Mouse (Mus musculus) forebrain, embryonic 12.5 days (tissue): Measurements from ENCODE around the gene Kcne1. TPM values are rescaled to one million over a fixed set of nuclear protein-coding genes. Genes with fewer than 3 reads are reported as not detected.

Experiments
- ATAC-seq: fragments of 200-750 bp; cut with Nextera tagmentation; 2 replicates; pipeline ENCODE4 v1.8.0; 2017; ENCODE audit warnings: moderate TSS enrichment; ENCODE audit not compliant: low FRiP score
- H3K27ac ChIP-seq: fragments of 300-500 bp; sonication (generic); 2 replicates; pipeline ENCODE4 v1.5.1; 2016; ENCODE audit warnings: mild to moderate bottlenecking
- H3K27me3 ChIP-seq: fragments of 300-500 bp; sonication (generic); 2 replicates; pipeline ENCODE4 v1.6.1; 2016; ENCODE audit warnings: mild to moderate bottlenecking
- H3K36me3 ChIP-seq: fragments of 300-500 bp; sonication (generic); replicated peaks from 2 replicates; pipeline ENCODE4 v1.6.1; 2016; ENCODE audit warnings: mild to moderate bottlenecking
- H3K4me1 ChIP-seq: fragments of 300-500 bp; sonication (generic); 2 replicates; pipeline ENCODE4 v1.6.1; 2016
- H3K4me2 ChIP-seq: fragments of 300-500 bp; sonication (generic); 2 replicates; pipeline ENCODE4 v1.6.1; 2016; ENCODE audit warnings: mild to moderate bottlenecking, moderate library complexity
- H3K4me3 ChIP-seq: fragments of 300-500 bp; sonication (generic); replicated peaks from 2 replicates; pipeline ENCODE4 v1.5.1; 2016; ENCODE audit warnings: mild to moderate bottlenecking
- H3K9ac ChIP-seq: fragments of 300-500 bp; sonication (generic); 2 replicates; pipeline ENCODE4 v1.6.1; 2016; ENCODE audit warnings: mild to moderate bottlenecking
- H3K9me3 ChIP-seq: fragments of 300-500 bp; sonication (generic); 2 replicates; pipeline ENCODE4 v1.6.1; 2016
- WGBS: fragments of 180-500 bp; shearing (Covaris S2); methylation state at CpG from one replicate; pipeline ENCODE4 v1.1.7; 2016; 5-methylcytosine and 5-hydroxymethylcytosine counted together
- polyA plus RNA-seq: library from polyadenylated mRNA; unstranded; fragments of >200 nt; fragmentation: Nextera tagmentation; extraction: Ambion mirVana; gene quantifications from 2 replicates; pipeline ENCODE4 v1.2.1, GENCODE M21; 2016

Kcne1 gene
- polyA plus RNA-seq, 1 experiment from 2014 or later = 0.26 TPM

DNA sequence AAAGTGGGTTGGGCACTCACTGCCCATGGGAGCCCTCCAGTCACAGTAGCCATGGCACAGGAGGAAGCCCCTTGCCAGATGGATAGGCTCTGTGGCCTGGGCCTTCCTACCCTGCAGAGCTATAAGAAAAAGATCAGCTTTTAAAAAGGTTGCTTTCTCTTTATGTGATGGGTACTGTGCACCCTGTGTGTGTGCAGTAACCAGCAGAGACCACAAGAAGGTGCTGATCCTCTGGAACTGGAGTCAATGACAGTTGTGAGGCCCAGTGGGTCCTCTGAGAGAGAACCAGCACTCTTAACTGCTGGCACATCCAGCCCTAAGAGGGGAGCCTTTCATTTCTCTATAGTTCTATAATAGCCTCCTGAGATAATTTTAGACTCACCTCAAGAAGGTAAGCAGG, 24.1 kb upstream of the Kcne1 start:
- H3K36me3 ChIP-seq = no peaks in the 10 kb centered on the region
- H3K27me3 ChIP-seq = no peaks in the 10 kb centered on the region; the same call in 1 of the 2 replicates
- H3K4me2 ChIP-seq = no peak overlapping the region
- ATAC-seq = no peak
- H3K9ac ChIP-seq = no peak overlapping the region
- no peaks in the 10 kb centered on the region for H3K9me3 ChIP-seq
- H3K4me3 ChIP-seq = no peak overlapping the region
- H3K4me1 ChIP-seq = peaks cover 9% of the 10 kb centered on the region
- no peak overlapping the region for H3K27ac ChIP-seq

DNA sequence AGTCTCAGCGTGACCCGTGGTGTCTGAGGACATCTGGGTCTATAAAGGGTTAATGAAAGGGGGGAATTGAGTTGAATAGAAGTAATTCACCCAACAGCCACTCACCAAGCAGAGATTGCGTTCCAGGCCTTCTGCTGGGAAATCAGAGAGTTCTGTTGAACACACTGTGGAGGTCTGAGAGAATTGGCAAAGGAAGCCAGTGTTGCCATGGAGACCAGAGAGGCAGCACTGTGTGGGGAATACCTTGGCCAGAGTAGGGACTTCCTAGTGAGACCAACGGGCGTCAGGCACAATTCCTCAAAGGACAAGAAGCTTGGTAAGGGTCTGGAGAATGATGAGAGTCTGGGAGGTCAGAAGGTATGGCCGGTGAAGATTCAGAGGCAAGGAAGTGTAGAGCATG, 23.2 kb upstream of the Kcne1 start:
- ATAC-seq = no peak
- Histone ChIP-seq H3K4me3 (no peak overlapping the region), H3K27ac (no peak overlapping the region), H3K9ac (no peak overlapping the region), H3K27me3 (no peaks in the 10 kb centered on the region; the same call in 1 of the 2 replicates), H3K36me3 (no peaks in the 10 kb centered on the region), H3K4me1 (peaks cover 6% of the 10 kb centered on the region), H3K9me3 (no peaks in the 10 kb centered on the region), H3K4me2 (no peak overlapping the region)
- 51% methylated on average over 6 of the region's 6 CpGs for WGBS

- H3K4me3 ChIP-seq = no peak overlapping the region
- H3K36me3 ChIP-seq = no peaks in the 10 kb centered on the region
- no peaks in the 10 kb centered on the region for H3K9me3 ChIP-seq
- H3K27me3 ChIP-seq = no peaks in the 10 kb centered on the region; the same call in 1 of the 2 replicates
- peaks cover 6% of the 10 kb centered on the region for H3K4me1 ChIP-seq
- no peak for ATAC-seq
- no peak overlapping the region for H3K4me2 ChIP-seq
- H3K9ac ChIP-seq = no peak overlapping the region
- H3K27ac ChIP-seq = no peak overlapping the region
- WGBS = 77% methylated on average over 6 of the region's 6 CpGs
Measured at GRCm38 (mm10) chr16:92381092-92381491, 21.8 kb upstream of the Kcne1 start.

GRCm38 (mm10) chr16:92376976-92377375, 17.7 kb upstream of the Kcne1 start:
- no peaks in the 10 kb centered on the region; the same call in 1 of the 2 replicates for H3K27me3 ChIP-seq
- H3K9me3 ChIP-seq = no peaks in the 10 kb centered on the region
- H3K36me3 ChIP-seq = no peaks in the 10 kb centered on the region
- no peak overlapping the region for H3K4me3 ChIP-seq
- H3K4me2 ChIP-seq = no peak overlapping the region
- peaks cover 9% of the 10 kb centered on the region for H3K4me1 ChIP-seq
- no peak for ATAC-seq
- H3K27ac ChIP-seq = no peak overlapping the region
- no peak overlapping the region for H3K9ac ChIP-seq
- WGBS = 96% methylated on average over 6 of the region's 6 CpGs

- Histone ChIP-seq H3K27me3 (no peaks in the 10 kb centered on the region; the same call in 1 of the 2 replicates), H3K36me3 (no peaks in the 10 kb centered on the region), H3K9me3 (no peaks in the 10 kb centered on the region), H3K27ac (no peak overlapping the region), H3K4me1 (peaks cover 17% of the 10 kb centered on the region), H3K9ac (no peak overlapping the region), H3K4me2 (no peak overlapping the region), H3K4me3 (no peak overlapping the region)
- 56% methylated on average over 5 of the region's 5 CpGs for WGBS
- ATAC-seq = no peak
Measured at GRCm38 (mm10) chr16:92371623-92372022, 12.4 kb upstream of the Kcne1 start.

- ATAC-seq = no peak
- H3K4me2 ChIP-seq = no peak overlapping the region
- no peaks in the 10 kb centered on the region for H3K36me3 ChIP-seq
- WGBS = 31% methylated on average over 2 of the region's 2 CpGs
- no peaks in the 10 kb centered on the region for H3K9me3 ChIP-seq
- no peaks in the 10 kb centered on the region; the same call in 1 of the 2 replicates for H3K27me3 ChIP-seq
- H3K27ac ChIP-seq = no peak overlapping the region
- H3K4me1 ChIP-seq = peaks cover 25% of the 10 kb centered on the region
- no peak overlapping the region for H3K9ac ChIP-seq
- no peak overlapping the region for H3K4me3 ChIP-seq
Measured at GRCm38 (mm10) chr16:92369260-92369659, 10.0 kb upstream of the Kcne1 start.

DNA sequence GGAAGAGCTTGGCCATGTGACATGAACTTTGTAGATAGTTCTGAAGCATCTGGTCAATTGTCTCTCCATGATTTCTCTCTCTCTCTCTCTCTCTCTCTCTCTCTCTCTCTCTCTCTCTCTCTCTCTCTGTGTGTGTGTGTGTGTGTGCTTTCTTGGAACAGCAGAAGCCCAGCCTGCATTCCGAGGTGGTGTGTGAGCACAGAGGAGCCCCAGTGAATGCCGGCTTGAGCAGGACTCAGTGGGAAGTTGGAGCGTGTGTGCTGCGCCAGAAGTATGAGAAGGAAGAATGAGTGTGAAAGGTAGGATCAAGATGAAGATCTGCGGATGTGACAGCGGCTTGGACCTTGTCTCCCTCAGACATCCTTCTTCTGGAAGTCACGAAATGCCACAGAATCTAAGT, 6.2 kb upstream of the Kcne1 start:
- peaks cover 3% of the 10 kb centered on the region; the same call in 1 of the 2 replicates for H3K27me3 ChIP-seq
- no peaks in the 10 kb centered on the region for H3K36me3 ChIP-seq
- no peaks in the 10 kb centered on the region for H3K9me3 ChIP-seq
- 54% methylated on average over 7 of the region's 7 CpGs for WGBS
- no peak overlapping the region for H3K27ac ChIP-seq
- H3K4me1 ChIP-seq = peaks cover 11% of the 10 kb centered on the region
- no peak overlapping the region for H3K9ac ChIP-seq
- no peak for ATAC-seq
- no peak overlapping the region for H3K4me3 ChIP-seq
- H3K4me2 ChIP-seq = no peak overlapping the region

GRCm38 (mm10) chr16:92360711-92361110, 1.4 kb upstream of the Kcne1 start:
- H3K27me3 ChIP-seq = peaks cover 15% of the 10 kb centered on the region; the same call in 1 of the 2 replicates
- H3K27ac ChIP-seq = no peak overlapping the region
- H3K9ac ChIP-seq = no peak overlapping the region
- no peaks in the 10 kb centered on the region for H3K9me3 ChIP-seq
- H3K4me3 ChIP-seq = no peak overlapping the region
- H3K36me3 ChIP-seq = no peaks in the 10 kb centered on the region
- no peak for ATAC-seq
- no peak overlapping the region for H3K4me2 ChIP-seq
- peaks cover 14% of the 10 kb centered on the region for H3K4me1 ChIP-seq
- 81% methylated on average over 7 of the region's 7 CpGs for WGBS

- H3K4me3 ChIP-seq = no peak overlapping the region
- no peak overlapping the region for H3K4me2 ChIP-seq
- H3K9ac ChIP-seq = no peak overlapping the region
- no peak overlapping the region for H3K27ac ChIP-seq
- peak; percentile 57 for ATAC-seq
- peaks cover 15% of the 10 kb centered on the region; the same call in 1 of the 2 replicates for H3K27me3 ChIP-seq
- WGBS = 23% methylated on average over 9 of the region's 9 CpGs
- no peaks in the 10 kb centered on the region for H3K9me3 ChIP-seq
- peaks cover 12% of the 10 kb centered on the region for H3K4me1 ChIP-seq
- H3K36me3 ChIP-seq = no peaks in the 10 kb centered on the region
Measured at GRCm38 (mm10) chr16:92358734-92359133, 534 bp downstream of the Kcne1 start.

GRCm38 (mm10) chr16:92357566-92357965, 1.7 kb downstream of the Kcne1 start:
- Histone ChIP-seq H3K27ac (no peak overlapping the region), H3K4me3 (no peak overlapping the region), H3K36me3 (no peaks in the 10 kb centered on the region), H3K9me3 (no peaks in the 10 kb centered on the region), H3K27me3 (peaks cover 12% of the 10 kb centered on the region; the same call in 1 of the 2 replicates), H3K9ac (no peak overlapping the region), H3K4me1 (peaks cover 12% of the 10 kb centered on the region), H3K4me2 (no peak overlapping the region)
- WGBS = 29% methylated on average over 10 of the region's 10 CpGs
- no peak for ATAC-seq

- peaks cover 12% of the 10 kb centered on the region; the same call in 1 of the 2 replicates for H3K27me3 ChIP-seq
- H3K36me3 ChIP-seq = no peaks in the 10 kb centered on the region
- H3K9me3 ChIP-seq = no peaks in the 10 kb centered on the region
- ATAC-seq = no peak
- H3K9ac ChIP-seq = no peak overlapping the region
- peaks cover 12% of the 10 kb centered on the region for H3K4me1 ChIP-seq
- no peak overlapping the region for H3K4me2 ChIP-seq
- WGBS = 74% methylated on average over 9 of the region's 9 CpGs
- H3K4me3 ChIP-seq = no peak overlapping the region
- H3K27ac ChIP-seq = no peak overlapping the region
Measured at GRCm38 (mm10) chr16:92357023-92357422, 2.2 kb downstream of the Kcne1 start.

DNA sequence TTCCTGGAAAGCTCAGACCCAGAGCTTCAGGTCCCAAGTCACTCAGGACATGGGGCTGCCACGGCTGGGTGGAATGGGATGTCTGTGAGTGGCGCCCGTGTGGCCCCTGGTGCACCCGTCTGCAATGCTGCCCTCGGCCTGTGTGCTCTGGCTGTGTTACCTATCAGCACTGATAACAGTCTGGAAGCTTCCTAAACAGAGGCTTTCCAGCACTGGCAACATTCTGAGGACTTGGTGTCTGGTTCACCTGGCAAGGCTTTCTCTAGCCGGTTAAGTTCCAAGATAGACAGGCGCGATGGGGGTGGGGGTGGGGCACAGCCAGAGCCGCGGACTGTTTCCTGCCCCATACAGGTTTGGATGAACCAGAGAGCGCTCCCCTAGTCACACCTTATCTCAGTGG, 3.3 kb downstream of the Kcne1 start:
- H3K27me3 ChIP-seq = peaks cover 12% of the 10 kb centered on the region; the same call in 1 of the 2 replicates
- H3K9me3 ChIP-seq = no peaks in the 10 kb centered on the region
- no peak for ATAC-seq
- no peak overlapping the region for H3K9ac ChIP-seq
- H3K4me1 ChIP-seq = peaks cover 12% of the 10 kb centered on the region
- WGBS = 77% methylated on average over 11 of the region's 11 CpGs
- no peak overlapping the region for H3K4me3 ChIP-seq
- H3K4me2 ChIP-seq = no peak overlapping the region
- no peaks in the 10 kb centered on the region for H3K36me3 ChIP-seq
- H3K27ac ChIP-seq = no peak overlapping the region

- H3K9ac ChIP-seq = no peak overlapping the region
- H3K4me1 ChIP-seq = peaks cover 12% of the 10 kb centered on the region
- 87% methylated on average over 5 of the region's 5 CpGs for WGBS
- H3K4me3 ChIP-seq = no peak overlapping the region
- no peaks in the 10 kb centered on the region for H3K9me3 ChIP-seq
- H3K27ac ChIP-seq = no peak overlapping the region
- H3K27me3 ChIP-seq = peaks cover 12% of the 10 kb centered on the region; the same call in 1 of the 2 replicates
- no peaks in the 10 kb centered on the region for H3K36me3 ChIP-seq
- no peak overlapping the region for H3K4me2 ChIP-seq
- ATAC-seq = no peak
Measured at GRCm38 (mm10) chr16:92355366-92355765, 3.9 kb downstream of the Kcne1 start.
